Mouse (Mus musculus) C2C12 (cell line): ENCODE measurements around the gene Npy2r. TPM values are rescaled to one million over a fixed set of nuclear protein-coding genes. Genes with fewer than 3 reads are reported as not detected.

ENCODE experiments used
- H3K27me3 ChIP-seq: one replicate; pipeline ENCODE4 v1.6.1; 2011; ENCODE audit not compliant: control insufficient read depth, insufficient read depth, insufficient read length
- H3K36me3 ChIP-seq: one replicate; pipeline ENCODE4 v1.6.1; 2011; ENCODE audit not compliant: control insufficient read depth, insufficient read depth
- H3K4me3 ChIP-seq: one replicate; pipeline ENCODE4 v1.5.1; 2011; ENCODE audit warnings: mild to moderate bottlenecking, control low read depth; ENCODE audit not compliant: poor library complexity, insufficient read depth, severe bottlenecking
- H3K79me2 ChIP-seq: one replicate; pipeline ENCODE4 v1.6.1; 2011; ENCODE audit not compliant: control insufficient read depth, insufficient read depth
- H3K79me3 ChIP-seq: one replicate; pipeline ENCODE4 v1.6.1; 2011; ENCODE audit warnings: low read depth, control low read depth
- H3ac ChIP-seq: one replicate; pipeline ENCODE3; 2011; ENCODE audit warnings: low read depth; ENCODE audit not compliant: control insufficient read depth, insufficient read length
- CEBPB ChIP-seq: IDR thresholded peaks from one replicate; pipeline ENCODE4 v1.6.1; 2011; ENCODE audit warnings: low read depth, mild to moderate bottlenecking, control low read depth, moderate library complexity
- CTCF ChIP-seq: IDR thresholded peaks from one replicate; pipeline ENCODE4 v1.5.1; 2011; ENCODE audit not compliant: control insufficient read depth, insufficient read depth, insufficient read length
- FOSL1 ChIP-seq: IDR thresholded peaks from one replicate; pipeline ENCODE4 v1.8.0; 2011; ENCODE audit warnings: mild to moderate bottlenecking, low read length; ENCODE audit not compliant: poor library complexity, insufficient read depth, severe bottlenecking
- MAX ChIP-seq: IDR thresholded peaks from one replicate; pipeline ENCODE4 v1.6.1; 2011; ENCODE audit warnings: mild to moderate bottlenecking, control low read depth
- MYOD1 ChIP-seq: IDR thresholded peaks from one replicate; pipeline ENCODE4 v1.6.1; 2011; ENCODE audit warnings: low read depth; ENCODE audit not compliant: control insufficient read depth, insufficient read length
- MYOG ChIP-seq: IDR thresholded peaks from one replicate; pipeline ENCODE4 v1.6.1; 2011; ENCODE audit not compliant: control insufficient read depth, insufficient read length; ENCODE audit errors: extremely low read depth
- USF1 ChIP-seq: IDR thresholded peaks from one replicate; pipeline ENCODE4 v1.6.1; 2011; ENCODE audit warnings: low read depth, mild to moderate bottlenecking, control low read depth, moderate library complexity
- polyA plus RNA-seq: library from polyadenylated mRNA; unstranded; fragments of >200 nt; fragmentation: generic; extraction: Trizol; gene quantifications from one replicate; pipeline ENCODE4 v1.2.1, GENCODE M21; 2012; ENCODE audit warnings: missing spikeins

Gene Npy2r
- polyA plus RNA-seq, 1 experiment = not detected

DNA sequence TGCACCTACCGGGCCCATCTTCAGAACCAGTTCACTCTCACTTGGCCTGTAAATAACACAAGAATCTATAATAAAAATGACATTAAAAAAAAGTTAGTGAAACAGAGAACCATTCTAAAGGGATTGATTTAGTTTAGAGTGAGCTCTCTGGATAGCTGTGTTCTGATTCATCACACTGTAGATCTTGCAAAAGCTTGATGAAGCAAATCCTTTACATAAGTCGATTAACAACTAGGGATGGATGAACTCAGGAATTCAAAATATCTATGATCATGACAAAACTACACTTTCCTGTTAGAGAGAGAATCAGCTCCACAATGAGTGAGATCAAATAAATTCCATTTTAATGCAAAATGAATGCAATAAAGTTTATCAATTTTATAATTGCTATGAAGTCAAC lies 6.4 kb downstream of the Npy2r start:
- H3ac ChIP-seq = no peak overlapping the region
- no peaks in the 10 kb centered on the region for H3K27me3 ChIP-seq
- no peak overlapping the region for H3K4me3 ChIP-seq
- TF ChIP-seq FOSL1 = no peak
- TF ChIP-seq CTCF = no peak
- no peak for TF ChIP-seq USF1
- TF ChIP-seq MAX = no peak
- no peak for TF ChIP-seq CEBPB
- TF ChIP-seq MYOD1 = no peak
- no peak for TF ChIP-seq MYOG
- H3K36me3 ChIP-seq = no peaks in the 10 kb centered on the region
- H3K79me3 ChIP-seq = no peaks in the 10 kb centered on the region
- no peaks in the 10 kb centered on the region for H3K79me2 ChIP-seq

DNA sequence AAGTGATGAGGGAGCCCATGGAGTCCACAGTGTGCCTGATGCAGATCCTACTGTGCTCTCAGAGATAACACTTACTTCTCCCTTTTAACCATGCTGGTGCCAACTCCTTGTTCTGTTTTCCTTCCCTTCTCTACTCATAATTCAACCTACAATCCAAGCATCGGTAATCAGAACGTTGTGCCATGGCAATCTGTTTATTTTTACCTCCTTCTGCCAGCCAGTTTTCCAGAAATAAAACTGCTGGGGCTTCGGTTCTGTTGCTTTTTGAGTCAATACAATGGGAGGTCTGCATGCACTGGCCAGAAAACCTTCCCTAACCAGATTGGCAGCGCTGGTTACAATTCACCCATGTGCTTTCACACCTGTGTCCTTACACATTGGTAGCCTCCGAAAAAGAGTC lies 7.9 kb downstream of the Npy2r start:
- H3K27me3 ChIP-seq = no peaks in the 10 kb centered on the region
- H3ac ChIP-seq = no peak overlapping the region
- H3K4me3 ChIP-seq = no peak overlapping the region
- H3K79me2 ChIP-seq = no peaks in the 10 kb centered on the region
- no peak for TF ChIP-seq MYOG
- no peaks in the 10 kb centered on the region for H3K79me3 ChIP-seq
- no peaks in the 10 kb centered on the region for H3K36me3 ChIP-seq

GRCm38 (mm10) chr3:82524792-82525191 lies 23.1 kb downstream of the Npy2r start:
- no peak overlapping the region for H3K4me3 ChIP-seq
- H3K27me3 ChIP-seq = no peaks in the 10 kb centered on the region
- no peaks in the 10 kb centered on the region for H3K36me3 ChIP-seq
- no peaks in the 10 kb centered on the region for H3K79me2 ChIP-seq
- no peaks in the 10 kb centered on the region for H3K79me3 ChIP-seq
- TF ChIP-seq MYOD1 (no peak), USF1 (no peak), FOSL1 (no peak), CEBPB (no peak), MAX (no peak), CTCF (no peak), MYOG (no peak)
- no peak overlapping the region for H3ac ChIP-seq

DNA sequence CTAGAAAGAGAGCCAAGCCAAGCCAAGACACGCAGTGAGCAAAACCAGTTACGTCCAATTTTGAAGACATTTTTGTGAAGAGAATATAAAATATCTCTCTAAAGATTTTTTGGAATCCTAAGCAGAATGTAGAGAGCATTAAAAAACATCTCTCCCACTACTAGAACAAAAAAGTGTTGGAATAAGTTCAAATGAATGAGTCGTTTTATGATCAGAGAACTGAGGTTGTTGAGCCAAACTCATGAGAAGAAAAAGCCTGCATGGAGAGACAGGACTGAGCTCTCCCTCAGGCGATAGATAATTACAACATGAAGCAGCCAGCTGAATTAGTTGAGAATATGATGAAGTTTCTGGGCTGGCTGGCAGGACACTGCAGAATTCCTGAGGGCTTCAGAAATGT lies 49.9 kb downstream of the Npy2r start:
- no peak for TF ChIP-seq FOSL1
- TF ChIP-seq USF1 = no peak
- no peak for TF ChIP-seq MAX
- no peak for TF ChIP-seq MYOD1
- no peak for TF ChIP-seq MYOG
- no peaks in the 10 kb centered on the region for H3K36me3 ChIP-seq
- H3K79me3 ChIP-seq = no peaks in the 10 kb centered on the region
- H3ac ChIP-seq = no peak overlapping the region
- no peaks in the 10 kb centered on the region for H3K27me3 ChIP-seq
- H3K4me3 ChIP-seq = no peak overlapping the region
- no peaks in the 10 kb centered on the region for H3K79me2 ChIP-seq

Other genes with a start within 250 kb of the Npy2r start
- gene Map9, start 190.0 kb downstream of the Npy2r start, polyA plus RNA-seq = 0.56 TPM